Mouse (Mus musculus) MEL (cell line): Measurements from ENCODE around the gene Rbm38. TPM values are rescaled to one million over a fixed set of nuclear protein-coding genes. Genes with fewer than 3 reads are reported as not detected.
A peak's percentile ranks its signal among the peaks of the same experiment; 100 is the strongest.

Experiments
- DNase-seq: peaks from one replicate; pipeline ENCODE4 v3.0.0; 2011; ENCODE audit warnings: low read depth, low spot score
- H3K27ac ChIP-seq: 2 replicates; pipeline ENCODE4 v1.5.1; 2012; ENCODE audit warnings: low read depth, mild to moderate bottlenecking, control low read depth, low read length, moderate library complexity; ENCODE audit not compliant: control insufficient read depth
- H3K27me3 ChIP-seq, 2 experiments: fragments of 150-350 bp in 1 of 2; sonication (generic) in 1 of 2; 2 replicates each; pipeline ENCODE4 v1.6.1; 2012; ENCODE audit warnings: low read length in 2 of 2, mild to moderate bottlenecking in 2 of 2, improper control_type of control experiment in 1 of 2, moderate library complexity in 1 of 2; ENCODE audit not compliant: insufficient read depth in 2 of 2, control insufficient read depth in 1 of 2
- H3K36me3 ChIP-seq, 2 experiments: 2 replicates each; pipeline ENCODE4 v1.6.1; 2012 to 2014; ENCODE audit warnings: low read length in 2 of 2, improper control_type of control experiment in 1 of 2, inconsistent platforms in 1 of 2, mild to moderate bottlenecking in 1 of 2; ENCODE audit not compliant: insufficient read depth in 2 of 2, control insufficient read depth in 1 of 2
- H3K4me1 ChIP-seq, 2 experiments: fragments of 150-350 bp in 1 of 2; sonication (generic) in 1 of 2; 2 replicates each; pipeline ENCODE4 v1.6.1; 2012; ENCODE audit warnings: low read length in 2 of 2, improper control_type of control experiment in 1 of 2, mild to moderate bottlenecking in 1 of 2; ENCODE audit not compliant: insufficient read depth in 2 of 2, control insufficient read depth in 1 of 2
- H3K4me3 ChIP-seq, 2 experiments: fragments of 150-350 bp in 1 of 2; sonication (generic) in 1 of 2; 2 replicates each; pipeline ENCODE4 v1.5.1; 2012; ENCODE audit warnings: low read depth in 2 of 2, low read length in 2 of 2, mild to moderate bottlenecking in 2 of 2, moderate library complexity in 2 of 2, control low read depth in 1 of 2, improper control_type of control experiment in 1 of 2; ENCODE audit not compliant: control insufficient read depth in 1 of 2, insufficient read depth in 1 of 2
- H3K79me2 ChIP-seq: 2 replicates; pipeline ENCODE4 v1.6.1; 2012; ENCODE audit warnings: mild to moderate bottlenecking, low read length, moderate library complexity; ENCODE audit not compliant: control insufficient read depth, poor library complexity, insufficient read depth
- H3K9ac ChIP-seq: 2 replicates; pipeline ENCODE4 v1.6.1; 2012; ENCODE audit warnings: low read depth, mild to moderate bottlenecking, control low read depth, low read length, moderate library complexity; ENCODE audit not compliant: control insufficient read depth, poor library complexity, severe bottlenecking
- H3K9me3 ChIP-seq: fragments of 150-350 bp; sonication (generic); replicated peaks from 2 replicates; pipeline ENCODE4 v1.6.1; 2012; ENCODE audit warnings: mild to moderate bottlenecking, low read length, improper control_type of control experiment, moderate library complexity; ENCODE audit not compliant: insufficient read depth
- BHLHE40 ChIP-seq: IDR thresholded peaks from 2 replicates; pipeline ENCODE4 v1.6.1; 2012; ENCODE audit warnings: low read depth, mild to moderate bottlenecking, inconsistent platforms, low read length, improper control_type of control experiment, borderline replicate concordance
- CHD1 ChIP-seq: IDR thresholded peaks from 2 replicates; pipeline ENCODE4 v1.6.1; 2012; ENCODE audit warnings: low read depth, mild to moderate bottlenecking, inconsistent platforms, low read length, improper control_type of control experiment
- CHD2 ChIP-seq: IDR thresholded peaks from 2 replicates; pipeline ENCODE4 v1.6.1; 2011; ENCODE audit warnings: low read length, improper control_type of control experiment
- ETS1 ChIP-seq: IDR thresholded peaks from 2 replicates; pipeline ENCODE4 v1.6.1; 2012; ENCODE audit warnings: low read depth, mild to moderate bottlenecking, inconsistent platforms, low read length, improper control_type of control experiment, moderate library complexity
- MAFK ChIP-seq: IDR thresholded peaks from 2 replicates; pipeline ENCODE4 v1.6.1; 2011; ENCODE audit warnings: low read depth, mild to moderate bottlenecking, low read length, improper control_type of control experiment, borderline replicate concordance
- MAX ChIP-seq: IDR thresholded peaks from 2 replicates; pipeline ENCODE4 v1.6.1; 2011; ENCODE audit warnings: low read length, improper control_type of control experiment
- MAZ ChIP-seq: IDR thresholded peaks from 2 replicates; pipeline ENCODE4 v1.6.1; 2012; ENCODE audit warnings: low read depth, mild to moderate bottlenecking, inconsistent platforms, low read length, improper control_type of control experiment
- MEF2A ChIP-seq: IDR thresholded peaks from 2 replicates; pipeline ENCODE4 v1.6.1; 2014; ENCODE audit warnings: low read depth, mild to moderate bottlenecking, inconsistent platforms, low read length, improper control_type of control experiment; ENCODE audit not compliant: poor library complexity, insufficient replicate concordance, severe bottlenecking; ENCODE audit errors: extremely low read depth
- MXI1 ChIP-seq: IDR thresholded peaks from 2 replicates; pipeline ENCODE4 v1.6.1; 2011; ENCODE audit warnings: mild to moderate bottlenecking, low read depth, low read length, improper control_type of control experiment
- MYB ChIP-seq: IDR thresholded peaks from 2 replicates; pipeline ENCODE4 v1.6.1; 2011; ENCODE audit warnings: mild to moderate bottlenecking, low read depth, low read length, improper control_type of control experiment
- NELFE ChIP-seq: IDR thresholded peaks from 2 replicates; pipeline ENCODE4 v1.6.1; 2011; ENCODE audit warnings: low read depth, low read length, improper control_type of control experiment
- POLR2AphosphoS5 ChIP-seq: IDR thresholded peaks from 2 replicates; pipeline ENCODE4 v1.6.1; 2012; ENCODE audit warnings: low read depth, borderline replicate concordance, mild to moderate bottlenecking, inconsistent platforms, low read length, moderate library complexity, mixed read lengths
- RCOR1 ChIP-seq: IDR thresholded peaks from 2 replicates; pipeline ENCODE4 v1.6.1; 2012; ENCODE audit warnings: low read depth, mild to moderate bottlenecking, inconsistent platforms, low read length, improper control_type of control experiment
- SIN3A ChIP-seq: IDR thresholded peaks from 2 replicates; pipeline ENCODE4 v1.6.1; 2012; ENCODE audit warnings: low read length, improper control_type of control experiment, inconsistent platforms
- SMC3 ChIP-seq: IDR thresholded peaks from 2 replicates; pipeline ENCODE4 v1.6.1; 2011; ENCODE audit warnings: low read depth, low read length, improper control_type of control experiment
- TAL1 ChIP-seq: IDR thresholded peaks from 2 replicates; pipeline ENCODE4 v1.6.1; 2012; ENCODE audit warnings: mild to moderate bottlenecking, inconsistent platforms, low read length, moderate library complexity, mixed read lengths
- TCF12 ChIP-seq: IDR thresholded peaks from 2 replicates; pipeline ENCODE4 v1.6.1; 2014; ENCODE audit warnings: low read depth, mild to moderate bottlenecking, inconsistent platforms, low read length, improper control_type of control experiment, moderate library complexity
- UBTF ChIP-seq: IDR thresholded peaks from 2 replicates; pipeline ENCODE4 v1.6.1; 2012; ENCODE audit warnings: low read depth, mild to moderate bottlenecking, inconsistent platforms, low read length, improper control_type of control experiment, moderate library complexity, borderline replicate concordance; ENCODE audit not compliant: insufficient read depth
- USF1 ChIP-seq: IDR thresholded peaks from 2 replicates; pipeline ENCODE4 v1.6.1; 2014; ENCODE audit warnings: low read depth, mild to moderate bottlenecking, inconsistent platforms, low read length, improper control_type of control experiment, moderate library complexity
- USF2 ChIP-seq, 2 experiments: IDR thresholded peaks; 2 replicates each; pipeline ENCODE4 v1.6.1; 2011 to 2012; ENCODE audit warnings: improper control_type of control experiment in 2 of 2, low read length in 2 of 2, borderline replicate concordance in 1 of 2, inconsistent platforms in 1 of 2, low read depth in 1 of 2, mild to moderate bottlenecking in 1 of 2; ENCODE audit not compliant: insufficient read depth in 1 of 2
- ZKSCAN1 ChIP-seq: IDR thresholded peaks from 2 replicates; pipeline ENCODE4 v1.6.1; 2012; ENCODE audit warnings: low read depth, mild to moderate bottlenecking, inconsistent platforms, low read length, improper control_type of control experiment, moderate library complexity
- ZNF384 ChIP-seq: IDR thresholded peaks from 2 replicates; pipeline ENCODE4 v1.6.1; 2012; ENCODE audit warnings: low read depth, mild to moderate bottlenecking, inconsistent platforms, low read length, improper control_type of control experiment
- polyA plus RNA-seq, 2 experiments: library from polyadenylated mRNA; stranded (reverse) in 1 of 2; unstranded in 1 of 2; fragments of >175 nt in 1 of 2; fragments of >200 nt in 1 of 2; gene quantifications; 2 replicates each; pipeline versions ENCODE4 v1.2.1 to v1.2.4; 2012; ENCODE audit warnings: low replicate concordance in 2 of 2, low read depth in 1 of 2; ENCODE audit not compliant: insufficient read length in 2 of 2, insufficient read depth in 1 of 2, missing spikeins in 1 of 2
- total RNA-seq: library from RNA; depleted of rRNA; stranded (reverse); fragments of 300-350 nt; gene quantifications from 2 replicates; pipeline ENCODE4 v1.2.3, GENCODE M21; 2012

The Rbm38 gene
- total and polyA plus RNA-seq, 3 experiments = 39.0 to 207 TPM; not detected in 1

- peak; percentile 93 for TF ChIP-seq SMC3
- TF ChIP-seq NELFE = peak; percentile 81
Observed at GRCm38 (mm10) chr2:172999630-173000284, 20.5 kb upstream of the Rbm38 start, which contains the start of gene Rae1 (continued).

GRCm38 (mm10) chr2:173000285-173000652 lies 20.0 kb upstream of the Rbm38 start:
- peak overlapping the region; percentile 39 for H3K27ac ChIP-seq
- peaks cover 0 to 8% of the 10 kb centered on the region in 2 experiments; a peak in 2 of 4 replicates for H3K4me1 ChIP-seq
- H3K79me2 ChIP-seq = peaks cover 27% of the 10 kb centered on the region
- H3K36me3 ChIP-seq = peaks cover 0 to 2% of the 10 kb centered on the region in 2 experiments; a peak in 1 of 4 replicates
- no peak for TF ChIP-seq MEF2A
- no peak for TF ChIP-seq ZNF384
- no peak for TF ChIP-seq TCF12
- peak; percentile 58; the same call in 1 of the 2 replicates for TF ChIP-seq MAZ
- no peak for TF ChIP-seq RCOR1
- TF ChIP-seq UBTF = 0 out of 2 replicates have a peak, but pooled peaks have one; percentile 64
- peak; percentile 83 for TF ChIP-seq MAX
- TF ChIP-seq MAFK = no peak
- no peak for TF ChIP-seq TAL1
- TF ChIP-seq MYB = no peak
- 0 out of 2 replicates have a peak, but pooled peaks have one; percentile 14 for TF ChIP-seq ETS1
- 0 out of 2 replicates have a peak, but pooled peaks have one; percentile 8 for TF ChIP-seq BHLHE40
- TF ChIP-seq CHD1 = no peak
- TF ChIP-seq SIN3A = peak; percentile 22; the same call in 1 of the 2 replicates
- TF ChIP-seq MXI1 = peak; percentile 84; the same call in 1 of the 2 replicates
- TF ChIP-seq ZKSCAN1 = no peak
- no peak for TF ChIP-seq CHD2
- TF ChIP-seq USF2 (IDR thresholded peaks at IDR 0.05; ENCODE audit: borderline replicate concordance in 1 of 2, insufficient read depth in 1 of 2, low read depth in 1 of 2, low read length in 2 of 2) = no peak
- TF ChIP-seq USF1 = 0 out of 2 replicates have a peak, but pooled peaks have one; percentile 36
- TF ChIP-seq POLR2AphosphoS5 = no peak
- peak overlapping the region; percentile 84 for H3K9ac ChIP-seq
- peak overlapping the region; percentile 42 to 99 for H3K4me3 ChIP-seq
- DNase-seq = peak; percentile 77
- no peaks in the 10 kb centered on the region for H3K9me3 ChIP-seq
- H3K27me3 ChIP-seq = no peaks in the 10 kb centered on the region; a peak in 1 of 4 replicates
